Mouse (Mus musculus) intestine, postnatal 0 days (tissue): ENCODE results near the gene Itga8. TPM values are rescaled to one million over a fixed set of nuclear protein-coding genes. Genes with fewer than 3 reads are reported as not detected.
A peak's percentile ranks its signal among the peaks of the same experiment; 100 is the strongest.

Experiments
- ATAC-seq: fragments of 200-750 bp; cut with Nextera tagmentation; 2 replicates; pipeline ENCODE4 v1.8.0; 2017; ENCODE audit warnings: mild to moderate bottlenecking, moderate TSS enrichment, moderate library complexity
- H3K27ac ChIP-seq: fragments of 300-500 bp; sonication (generic); 2 replicates; pipeline ENCODE4 v1.5.1; 2014; ENCODE audit warnings: mild to moderate bottlenecking, low read depth, low read length, moderate library complexity
- H3K27me3 ChIP-seq: fragments of 300-500 bp; sonication (generic); replicated peaks from 2 replicates; pipeline ENCODE4 v1.6.1; 2014; ENCODE audit warnings: low read length, mixed read lengths; ENCODE audit not compliant: control insufficient read depth, insufficient read depth
- H3K36me3 ChIP-seq: fragments of 300-500 bp; sonication (generic); 2 replicates; pipeline ENCODE4 v1.6.1; 2014; ENCODE audit warnings: mild to moderate bottlenecking, moderate library complexity; ENCODE audit not compliant: control insufficient read depth, insufficient read depth
- H3K4me1 ChIP-seq: fragments of 300-500 bp; sonication (generic); replicated peaks from 2 replicates; pipeline ENCODE4 v1.6.1; 2014; ENCODE audit warnings: antibody characterized with exemption, low read length, mixed read lengths; ENCODE audit not compliant: control insufficient read depth, insufficient read depth
- H3K4me2 ChIP-seq: fragments of 300-500 bp; sonication (generic); replicated peaks from 2 replicates; pipeline ENCODE4 v1.6.1; 2014; ENCODE audit warnings: low read depth, mild to moderate bottlenecking, moderate library complexity
- H3K4me3 ChIP-seq: fragments of 300-500 bp; sonication (generic); 2 replicates; pipeline ENCODE4 v1.5.1; 2014; ENCODE audit warnings: low read depth, low read length
- H3K9ac ChIP-seq: fragments of 300-500 bp; sonication (generic); 2 replicates; pipeline ENCODE4 v1.6.1; 2014; ENCODE audit warnings: mild to moderate bottlenecking, low read depth, low read length
- H3K9me3 ChIP-seq: fragments of 300-500 bp; sonication (generic); 2 replicates; pipeline ENCODE4 v1.6.1; 2016; ENCODE audit warnings: mixed run types; ENCODE audit not compliant: control insufficient read depth
- CTCF ChIP-seq: sonication (generic); IDR thresholded peaks from 2 replicates; pipeline ENCODE4 v1.5.1; 2016; ENCODE audit warnings: low read depth, mild to moderate bottlenecking, control low read depth, antibody characterized with exemption, moderate library complexity
- WGBS: fragments of 180-500 bp; shearing (Covaris S2); extraction: QIAGEN DNeasy Blood & Tissue Kit; methylation state at CpG from one replicate; pipeline ENCODE4 v1.1.7; 2014; 5-methylcytosine and 5-hydroxymethylcytosine counted together
- polyA plus RNA-seq: library from polyadenylated mRNA; unstranded; fragments of >200 nt; fragmentation: Nextera tagmentation; extraction: Ambion mirVana; gene quantifications from 2 replicates; pipeline ENCODE4 v1.2.1, GENCODE M21; 2015

Gene Itga8
- polyA plus RNA-seq, 1 experiment from 2014 or later: 5.2 TPM

DNA sequence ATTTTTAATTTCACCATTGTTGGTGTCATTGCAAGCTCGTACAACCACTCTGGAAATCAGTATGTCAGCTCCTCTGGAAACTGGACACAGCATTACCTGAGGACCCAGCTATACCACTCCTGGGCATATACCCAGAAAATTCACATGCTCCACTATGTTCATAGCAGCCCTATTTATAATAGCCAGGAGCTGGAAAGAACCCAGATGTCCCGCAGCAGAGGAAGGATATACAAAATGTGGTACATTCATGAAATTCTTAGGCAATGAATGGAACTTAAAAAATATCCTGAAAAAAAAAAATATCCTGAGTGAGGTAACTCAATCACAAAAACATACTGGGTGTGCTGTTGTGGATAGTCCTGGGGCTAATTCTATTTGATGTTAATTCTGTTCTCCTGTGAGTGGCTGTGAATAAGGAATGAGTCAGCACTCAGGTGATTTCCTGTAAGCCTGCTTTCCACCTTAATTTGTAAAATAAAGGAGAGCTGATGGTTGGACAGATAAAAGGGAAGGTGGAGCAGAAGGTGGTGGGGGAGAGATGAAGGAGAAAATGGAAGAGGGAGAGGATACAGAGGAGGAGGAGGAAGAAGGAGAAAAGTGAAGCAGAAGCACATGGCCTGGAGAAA, 224.3 kb downstream of the Itga8 start:
- WGBS: 69% methylated on average over 2 of the region's 2 CpGs
- Histone ChIP-seq H3K27ac (no peak overlapping the region), H3K27me3 (no peaks in the 10 kb centered on the region), H3K9ac (no peak overlapping the region), H3K36me3 (no peaks in the 10 kb centered on the region), H3K4me1 (no peaks in the 10 kb centered on the region), H3K9me3 (no peaks in the 10 kb centered on the region), H3K4me3 (no peak overlapping the region), H3K4me2 (no peak overlapping the region)
- no peak for TF ChIP-seq CTCF
- no peak for ATAC-seq

GRCm38 (mm10) chr2:12065669-12066399, 235.9 kb downstream of the Itga8 start:
- Histone ChIP-seq H3K36me3 (no peaks in the 10 kb centered on the region), H3K27me3 (no peaks in the 10 kb centered on the region), H3K4me3 (no peak overlapping the region), H3K4me2 (no peak overlapping the region), H3K9me3 (no peaks in the 10 kb centered on the region), H3K4me1 (no peaks in the 10 kb centered on the region), H3K27ac (no peak overlapping the region), H3K9ac (no peak overlapping the region)
- no peak for ATAC-seq
- no peak for TF ChIP-seq CTCF
- 63% methylated on average over 6 of the region's 6 CpGs for WGBS

DNA sequence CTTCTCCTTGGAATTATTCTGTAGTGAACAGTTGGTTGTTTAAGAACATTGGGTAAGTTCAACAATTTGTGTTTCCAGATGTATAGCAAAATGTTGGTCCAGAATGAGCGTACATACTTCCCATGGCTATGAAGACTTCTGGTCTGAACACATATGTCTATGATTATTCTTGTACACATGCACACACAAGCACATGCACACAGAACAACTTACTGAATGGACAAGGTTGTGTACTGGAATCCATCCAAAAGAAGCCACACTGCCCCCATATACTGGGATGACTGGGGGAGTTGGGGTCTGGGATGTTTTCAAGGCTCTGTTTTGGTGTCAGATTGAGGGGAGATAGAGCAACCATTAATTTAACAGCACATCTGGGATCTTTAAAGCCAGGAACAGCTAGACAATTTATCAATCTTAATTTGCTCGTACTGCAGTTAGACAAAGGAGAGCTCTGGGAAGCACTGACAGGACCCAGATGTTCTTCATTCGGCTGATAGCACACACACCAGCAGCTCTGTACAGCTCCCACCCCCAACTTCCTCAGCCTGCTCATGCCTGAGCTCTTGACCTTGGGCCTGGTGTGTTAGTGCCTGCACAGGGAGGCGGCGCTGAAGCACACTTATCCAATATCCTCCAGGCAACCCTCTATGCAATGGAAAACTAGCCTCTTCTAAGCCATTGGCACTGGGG, 241.5 kb downstream of the Itga8 start:
- Histone ChIP-seq H3K9ac (no peak overlapping the region), H3K4me3 (no peak overlapping the region), H3K36me3 (no peaks in the 10 kb centered on the region), H3K27me3 (no peaks in the 10 kb centered on the region), H3K4me2 (no peak overlapping the region), H3K4me1 (no peaks in the 10 kb centered on the region), H3K27ac (no peak overlapping the region), H3K9me3 (no peaks in the 10 kb centered on the region)
- WGBS: 49% methylated on average over 5 of the region's 5 CpGs
- ATAC-seq: no peak
- TF ChIP-seq CTCF: 0 out of 2 replicates have a peak, but pooled peaks have one; percentile 21

Other genes starting within 250 kb of the Itga8 start
- 21.8 and 25.2 TPM in 2 replicates for gene Mindy3, start 117.5 kb upstream of the Itga8 start, polyA plus RNA-seq